Mouse (Mus musculus): Measurements from ENCODE around the gene Ccr8.

DNA sequence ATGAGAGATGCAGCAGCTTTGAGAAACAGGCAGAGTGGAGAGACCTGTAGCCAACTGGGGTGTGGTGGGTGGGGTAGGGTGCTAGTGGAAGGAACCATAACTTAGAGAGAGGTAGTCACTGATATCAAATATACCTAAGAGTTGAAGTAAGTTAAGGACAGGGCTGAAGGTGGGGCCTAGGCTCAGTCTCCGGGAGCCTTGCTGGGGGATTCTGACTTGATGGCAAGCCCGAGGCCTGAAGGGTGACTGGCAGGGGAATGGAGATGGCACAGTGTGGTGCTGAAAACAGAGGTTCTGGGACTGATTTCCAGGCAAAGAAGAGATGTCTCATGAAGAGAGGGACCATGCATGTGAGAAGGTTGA lies 22.9 kb downstream of the Ccr8 start:
- TF ChIP-seq CTCF (IDR thresholded peaks at IDR 0.05; ENCODE audit: low read depth, low read length) = no peak
- no peak for TF ChIP-seq POLR2A (IDR thresholded peaks at IDR 0.05; ENCODE audit: borderline replicate concordance, low read depth, low read length)
